Comparison of ENCODE assay signal across 16 mouse cellular contexts in genomic region chr8:47172848-47173247, GRCm38 (mm10).
"Had no signal": no experiment of that assay in that cellular context is flagged by ENCODE, and none has a peak within 500 bp of the region (broad histone marks: within the 10 kb centered on the region; RNA-seq: fewer than 3 reads in every experiment).

No protein-coding gene starts in this region.

- H3K4me1 ChIP-seq: kidney, embryonic 15.5 days; neural tube, embryonic 12.5 days had no signal

- H3K27ac ChIP-seq: kidney, embryonic 15.5 days; limb, embryonic 13.5 days; liver, embryonic 14.5 days; neural tube, embryonic 12.5 days had no signal

- H3K4me3 ChIP-seq: kidney, embryonic 15.5 days; limb, embryonic 13.5 days; myocyte; neural tube, embryonic 12.5 days had no signal

- DNase-seq: kidney, postnatal 25 days; layer of hippocampus, adult 9-11 months; layer of hippocampus, postnatal 36 days; left cerebral cortex, postnatal 4 days; lung, adult 18-20 months; midbrain, embryonic 14.5 days; retina, postnatal 1 day; right cerebral cortex, postnatal 4 days; spleen, adult 18-20 months; thymus, adult 18-20 months; thymus, postnatal 14 days had no signal

- H3K4me2 ChIP-seq: kidney, embryonic 15.5 days; limb, embryonic 13.5 days; neural tube, embryonic 12.5 days had no signal

- H3K27me3 ChIP-seq: kidney, embryonic 15.5 days; limb, embryonic 13.5 days; neural tube, embryonic 12.5 days had no signal

- H3K9ac ChIP-seq: kidney, embryonic 15.5 days; limb, embryonic 13.5 days; liver, embryonic 14.5 days; neural tube, embryonic 12.5 days had no signal

- H3K36me3 ChIP-seq: kidney, embryonic 15.5 days; limb, embryonic 13.5 days had no signal

- H3K9me3 ChIP-seq: kidney, embryonic 15.5 days; limb, embryonic 13.5 days; neural tube, embryonic 12.5 days had no signal
